Mouse (Mus musculus): Measurements from ENCODE around the gene Fam120b. TPM values are rescaled to one million over a fixed set of nuclear protein-coding genes. Genes with fewer than 3 reads are reported as not detected.

Gene Fam120b
- 40.6 TPM in 2 replicates for total RNA-seq (2014; rRNA removed)
- polyA plus RNA-seq (2015; fragmentation: Nextera tagmentation; extraction: Ambion mirVana): 35.8 and 37.0 TPM in 2 replicates

DNA sequence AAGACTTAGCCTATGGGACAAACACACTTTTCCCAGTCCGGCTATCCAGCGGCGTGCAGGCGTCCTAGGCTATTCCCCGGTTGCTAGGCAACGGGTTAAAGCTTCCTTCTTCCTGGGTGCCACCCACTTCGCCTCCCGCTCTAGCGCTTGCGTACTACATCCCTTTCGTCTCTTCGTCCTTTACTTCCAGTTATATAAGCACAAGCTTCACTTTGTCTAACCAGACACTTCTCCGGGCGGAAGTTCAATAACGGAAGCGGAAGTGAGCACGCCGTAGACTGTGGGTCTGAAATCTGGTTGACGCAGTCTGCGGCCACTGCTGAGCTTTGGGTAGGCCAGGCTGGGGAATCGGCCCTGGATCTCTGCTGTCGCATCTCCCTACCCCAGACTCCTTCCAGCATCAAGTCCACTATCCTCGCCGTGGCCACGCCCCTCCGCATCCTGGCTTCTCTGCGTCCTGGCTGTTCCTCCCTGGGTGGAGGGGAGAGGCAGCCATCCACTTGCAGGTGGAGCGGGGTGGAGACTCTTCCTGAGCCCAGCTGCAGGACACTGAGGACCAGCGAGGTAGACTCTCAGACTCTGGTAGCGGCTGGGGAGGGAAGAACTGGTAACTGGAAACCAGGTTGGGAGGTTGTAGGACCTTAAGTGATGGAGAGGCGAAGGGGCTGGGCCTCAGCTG, at the start of gene Fam120b:
TSS of gene Fam120b (plus strand) at position 206 of the 679 bp plus-strand sequence.
- peak; percentile 98 for DNase-seq (ENCODE audit: low spot score)
- H3K9ac ChIP-seq (replicated peaks; ENCODE audit: low read length, poor library complexity, severe bottlenecking): peak within 1 kb of the TSS; percentile 99
- H3K4me1 ChIP-seq (ENCODE audit: insufficient read depth, low read length): peaks cover 10% of the 10 kb centered on the region; the same call in 1 of the 2 replicates
- H3K9me3 ChIP-seq (ENCODE audit: low read length): no peaks in the 10 kb centered on the region
- WGBS: 1% methylated on average over 31 of the region's 31 CpGs
- H3K27ac ChIP-seq (ENCODE audit: low read depth, low read length): peak within 1 kb of the TSS; percentile 93
- peak; percentile 96 for ATAC-seq (ENCODE audit: low FRiP score)
- no peak for TF ChIP-seq CTCF (IDR thresholded peaks at IDR 0.05)
- H3K4me2 ChIP-seq (ENCODE audit: low read depth, low read length, poor library complexity, severe bottlenecking): peak within 1 kb of the TSS; percentile 92
- H3K4me3 ChIP-seq (ENCODE audit: low read depth, low read length): peak within 1 kb of the TSS; percentile 84
- H3K36me3 ChIP-seq (ENCODE audit: insufficient read depth, low read length): no peaks in the 10 kb centered on the region
- no peaks in the 10 kb centered on the region for H3K27me3 ChIP-seq (ENCODE audit: insufficient read depth, low read length)

DNA sequence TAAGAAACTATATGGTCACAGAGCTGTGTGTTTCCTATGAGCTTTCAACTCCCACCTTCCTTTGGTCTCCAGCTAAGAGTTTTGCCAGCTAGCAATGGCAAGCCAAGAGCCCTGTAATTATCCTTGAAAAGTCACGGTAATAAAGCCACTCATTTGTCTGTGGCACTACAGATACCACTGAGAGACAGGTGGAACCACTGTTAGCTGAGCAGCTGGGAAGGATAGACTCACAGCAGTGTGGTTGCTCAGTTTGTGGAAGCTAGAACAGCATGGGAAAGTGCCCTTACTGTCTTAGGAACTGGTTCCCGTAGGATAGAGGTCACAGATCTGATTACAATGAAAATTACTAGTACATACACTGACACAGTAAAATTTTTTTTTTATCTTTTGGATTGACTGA, 45.9 kb upstream of the Fam120b start:
- 89% methylated on average over 2 of the region's 2 CpGs for WGBS
- Histone ChIP-seq H3K4me2 (ENCODE audit: low read depth, low read length, poor library complexity, severe bottlenecking) (no peak overlapping the region), H3K4me1 (ENCODE audit: insufficient read depth, low read length) (no peaks in the 10 kb centered on the region), H3K4me3 (ENCODE audit: low read depth, low read length) (no peak overlapping the region), H3K9me3 (ENCODE audit: low read length) (no peaks in the 10 kb centered on the region), H3K9ac (replicated peaks; ENCODE audit: low read length, poor library complexity, severe bottlenecking) (no peak overlapping the region), H3K27me3 (ENCODE audit: insufficient read depth, low read length) (no peaks in the 10 kb centered on the region), H3K36me3 (ENCODE audit: insufficient read depth, low read length) (no peaks in the 10 kb centered on the region), H3K27ac (ENCODE audit: low read depth, low read length) (no peak overlapping the region)
- DNase-seq (ENCODE audit: low spot score) (no peak), ATAC-seq (ENCODE audit: low FRiP score) (no peak)
- TF ChIP-seq CTCF (IDR thresholded peaks at IDR 0.05): no peak

DNA sequence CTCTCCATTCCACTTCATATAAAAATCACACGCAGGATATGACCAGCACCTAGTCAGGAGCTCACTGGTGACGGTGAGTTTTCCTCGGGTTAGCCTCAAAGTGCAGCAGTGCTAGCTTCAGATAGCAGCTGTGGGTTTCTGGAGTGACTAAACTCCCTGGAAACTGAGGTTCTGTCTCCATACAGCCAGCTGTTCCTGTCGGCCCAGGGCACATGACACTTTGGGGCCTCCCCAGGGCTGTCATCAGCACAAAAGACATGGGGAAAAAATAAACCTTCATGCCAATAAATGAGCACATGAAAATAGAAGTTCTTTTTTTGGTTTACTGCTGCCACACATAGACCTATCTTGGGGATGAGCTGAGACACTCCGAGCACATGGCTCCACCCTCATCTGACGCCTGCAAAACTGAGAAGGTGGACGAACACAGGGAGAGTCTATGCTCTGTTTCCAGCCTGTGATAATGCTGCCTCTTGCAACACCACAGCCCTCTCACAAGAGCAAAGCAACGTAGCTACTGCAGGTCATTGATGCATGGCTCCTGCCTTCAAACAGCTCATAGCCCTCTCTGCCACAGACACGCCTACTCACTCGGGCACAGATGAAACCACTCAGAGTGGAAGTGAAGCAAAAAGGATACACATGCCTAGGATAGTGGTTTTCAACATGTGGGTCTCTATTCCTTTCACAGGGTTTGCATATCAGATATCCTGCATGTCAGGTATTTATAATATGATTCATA, 43.0 kb upstream of the Fam120b start:
- WGBS: 69% methylated on average over 10 of the region's 10 CpGs
- no peak overlapping the region for H3K9ac ChIP-seq (replicated peaks; ENCODE audit: low read length, poor library complexity, severe bottlenecking)
- DNase-seq (ENCODE audit: low spot score): no peak
- no peaks in the 10 kb centered on the region for H3K36me3 ChIP-seq (ENCODE audit: insufficient read depth, low read length)
- H3K4me3 ChIP-seq (ENCODE audit: low read depth, low read length): no peak overlapping the region
- ATAC-seq (ENCODE audit: low FRiP score): no peak
- H3K27me3 ChIP-seq (ENCODE audit: insufficient read depth, low read length): no peaks in the 10 kb centered on the region
- no peaks in the 10 kb centered on the region for H3K9me3 ChIP-seq (ENCODE audit: low read length)
- H3K4me2 ChIP-seq (ENCODE audit: low read depth, low read length, poor library complexity, severe bottlenecking): no peak overlapping the region
- no peak for TF ChIP-seq CTCF (IDR thresholded peaks at IDR 0.05)
- no peak overlapping the region for H3K27ac ChIP-seq (ENCODE audit: low read depth, low read length)
- H3K4me1 ChIP-seq (ENCODE audit: insufficient read depth, low read length): no peaks in the 10 kb centered on the region

DNA sequence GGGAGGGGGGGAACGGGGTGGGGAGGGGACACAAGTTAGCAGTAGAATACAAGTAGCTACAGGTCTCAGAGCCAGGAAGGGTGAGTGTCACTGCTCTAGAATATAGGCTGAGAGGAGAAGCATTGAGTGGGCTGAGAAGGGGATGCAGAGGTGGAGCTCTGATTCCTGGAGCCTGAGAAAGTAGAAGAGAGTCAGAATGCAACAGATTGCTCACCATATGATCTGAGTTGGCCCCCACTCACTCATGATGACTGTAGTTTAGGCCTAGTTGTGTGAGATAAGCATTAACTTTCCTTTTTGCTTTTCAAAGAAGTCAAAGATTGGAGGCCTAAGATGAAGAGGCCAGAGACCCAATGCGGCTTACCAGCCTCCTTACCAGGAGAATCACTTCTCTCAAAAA, 42.0 kb upstream of the Fam120b start:
- Histone ChIP-seq H3K4me1 (ENCODE audit: insufficient read depth, low read length) (no peaks in the 10 kb centered on the region), H3K27ac (ENCODE audit: low read depth, low read length) (no peak overlapping the region), H3K27me3 (ENCODE audit: insufficient read depth, low read length) (no peaks in the 10 kb centered on the region), H3K4me3 (ENCODE audit: low read depth, low read length) (no peak overlapping the region), H3K9ac (replicated peaks; ENCODE audit: low read length, poor library complexity, severe bottlenecking) (no peak overlapping the region), H3K9me3 (ENCODE audit: low read length) (no peaks in the 10 kb centered on the region), H3K36me3 (ENCODE audit: insufficient read depth, low read length) (no peaks in the 10 kb centered on the region), H3K4me2 (ENCODE audit: low read depth, low read length, poor library complexity, severe bottlenecking) (no peak overlapping the region)
- no peak for TF ChIP-seq CTCF (IDR thresholded peaks at IDR 0.05)
- DNase-seq (ENCODE audit: low spot score) (no peak), ATAC-seq (ENCODE audit: low FRiP score) (no peak)
- 80% methylated on average over 2 of the region's 2 CpGs for WGBS

DNA sequence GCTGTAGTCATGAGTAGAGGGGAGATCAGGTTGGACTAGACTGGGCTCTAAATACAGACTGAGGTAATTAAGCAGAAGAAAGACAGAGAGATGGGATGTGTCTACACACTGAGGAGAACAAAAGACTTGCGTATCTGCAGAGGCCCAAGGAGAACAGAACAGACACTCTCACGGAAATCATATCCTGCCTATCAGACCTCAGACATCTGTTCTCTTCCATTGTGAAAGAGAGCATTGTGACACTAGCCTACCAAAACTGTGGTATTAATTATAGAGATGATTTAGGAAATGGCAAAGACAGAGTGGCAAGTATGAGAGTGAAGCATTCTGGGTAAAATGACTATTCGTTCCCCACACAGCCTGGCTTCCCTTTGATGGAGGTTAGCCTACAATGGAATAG, 40.9 kb upstream of the Fam120b start:
- Histone ChIP-seq H3K4me3 (ENCODE audit: low read depth, low read length) (no peak overlapping the region), H3K9ac (replicated peaks; ENCODE audit: low read length, poor library complexity, severe bottlenecking) (no peak overlapping the region), H3K27ac (ENCODE audit: low read depth, low read length) (no peak overlapping the region), H3K4me2 (ENCODE audit: low read depth, low read length, poor library complexity, severe bottlenecking) (no peak overlapping the region), H3K4me1 (ENCODE audit: insufficient read depth, low read length) (no peaks in the 10 kb centered on the region), H3K27me3 (ENCODE audit: insufficient read depth, low read length) (no peaks in the 10 kb centered on the region), H3K36me3 (ENCODE audit: insufficient read depth, low read length) (no peaks in the 10 kb centered on the region), H3K9me3 (ENCODE audit: low read length) (no peaks in the 10 kb centered on the region)
- TF ChIP-seq CTCF (IDR thresholded peaks at IDR 0.05): no peak
- no peak for DNase-seq (ENCODE audit: low spot score)
- ATAC-seq (ENCODE audit: low FRiP score): no peak
- 88% methylated on average over 3 of the region's 3 CpGs for WGBS

DNA sequence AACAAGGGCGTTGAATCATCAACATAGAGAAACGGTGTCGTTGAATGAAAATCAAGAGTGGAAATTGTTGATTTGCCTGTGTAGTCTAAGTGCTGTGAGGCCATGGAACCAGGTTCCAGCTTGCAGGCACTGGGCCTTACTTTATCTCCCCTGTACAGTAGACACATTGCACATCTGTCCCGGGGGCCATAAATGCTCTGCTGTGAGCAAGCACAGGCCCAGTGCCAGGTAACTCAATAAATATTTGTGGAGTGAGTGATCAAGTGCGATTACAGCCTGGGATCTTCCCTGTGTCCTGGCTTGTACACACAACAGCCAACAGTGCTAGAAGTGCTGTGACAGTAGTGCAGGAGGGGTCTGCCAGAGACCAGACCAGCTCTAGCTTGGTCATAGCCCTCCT, 39.5 kb upstream of the Fam120b start:
- ATAC-seq (ENCODE audit: low FRiP score): no peak
- no peak for TF ChIP-seq CTCF (IDR thresholded peaks at IDR 0.05)
- H3K4me3 ChIP-seq (ENCODE audit: low read depth, low read length): no peak overlapping the region
- H3K4me1 ChIP-seq (ENCODE audit: insufficient read depth, low read length): no peaks in the 10 kb centered on the region
- H3K9me3 ChIP-seq (ENCODE audit: low read length): no peaks in the 10 kb centered on the region
- H3K27ac ChIP-seq (ENCODE audit: low read depth, low read length): no peak overlapping the region
- H3K27me3 ChIP-seq (ENCODE audit: insufficient read depth, low read length): no peaks in the 10 kb centered on the region
- DNase-seq (ENCODE audit: low spot score): no peak
- no peak overlapping the region for H3K4me2 ChIP-seq (ENCODE audit: low read depth, low read length, poor library complexity, severe bottlenecking)
- no peaks in the 10 kb centered on the region for H3K36me3 ChIP-seq (ENCODE audit: insufficient read depth, low read length)
- 90% methylated on average over 5 of the region's 5 CpGs for WGBS
- H3K9ac ChIP-seq (replicated peaks; ENCODE audit: low read length, poor library complexity, severe bottlenecking): no peak overlapping the region
